Mouse (Mus musculus) kidney, adult 2 months (tissue): ENCODE results near the gene Ndufs7.

Experiments used
- CTCF ChIP-seq: fragments of 200-500 bp; conservative IDR thresholded peaks from 2 replicates; pipeline ENCODE4 v1.5.1; 2011; ENCODE audit warnings: low read depth, mild to moderate bottlenecking, control low read depth, low read length, moderate library complexity, mixed read lengths; ENCODE audit not compliant: insufficient read depth, insufficient read length
- POLR2A ChIP-seq: fragments of 200-500 bp; IDR thresholded peaks from one replicate; pipeline ENCODE4 v1.6.1; 2011; ENCODE audit warnings: low read depth, low read length, control low read depth

DNA sequence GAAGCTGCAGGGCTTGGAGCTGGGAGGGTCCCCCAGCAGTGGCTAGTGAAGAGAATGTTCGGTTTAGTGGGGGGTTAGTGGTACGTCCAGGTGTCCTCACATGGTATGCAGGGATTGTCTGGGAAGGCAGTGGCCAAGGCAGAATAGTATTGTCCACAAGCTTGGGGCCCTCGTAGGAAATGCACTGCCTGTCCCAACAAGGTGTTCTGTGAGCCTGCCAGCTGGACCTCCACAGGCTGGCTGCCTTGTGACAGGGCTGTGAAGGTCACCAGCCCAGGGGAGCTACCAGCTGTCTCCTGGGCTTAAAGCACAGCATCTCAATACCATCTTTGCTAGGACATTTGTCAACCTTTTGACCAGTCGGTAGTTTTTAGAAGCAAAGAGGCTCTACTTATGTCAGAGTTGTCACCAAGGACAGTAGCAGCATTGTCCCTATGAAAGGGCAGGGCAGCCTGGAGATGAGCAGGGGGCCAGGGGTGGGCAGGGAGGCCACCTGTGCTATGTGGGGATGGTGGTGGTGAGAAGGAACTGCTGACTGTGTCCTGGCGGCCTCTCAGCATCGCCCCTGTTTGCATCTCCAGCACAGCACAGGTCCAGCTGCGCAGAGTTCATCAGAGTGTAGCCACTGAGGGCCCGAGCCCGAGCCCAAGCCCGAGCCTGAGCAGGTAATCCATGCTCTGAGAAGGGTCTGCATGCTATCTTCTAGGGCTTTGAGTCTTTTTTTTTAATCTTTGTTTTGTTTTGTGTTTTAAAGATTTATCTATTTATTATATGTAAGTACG, 3.8 kb downstream of the Ndufs7 start:
- no peak for TF ChIP-seq POLR2A
- no peak for TF ChIP-seq CTCF
